Mouse (Mus musculus): ENCODE results near the gene Cytip. TPM values are rescaled to one million over a fixed set of nuclear protein-coding genes. Genes with fewer than 3 reads are reported as not detected.
A peak's percentile ranks its signal among the peaks of the same experiment; 100 is the strongest.

Gene Cytip
- polyA plus RNA-seq, 1 experiment = 152 TPM

- Histone ChIP-seq H3K27me3 (ENCODE audit: control insufficient read depth, insufficient read depth, low read length) (no peaks in the 10 kb centered on the region), H3K36me3 (ENCODE audit: control insufficient read depth, insufficient read depth, low read length) (no peaks in the 10 kb centered on the region), H3K4me1 (ENCODE audit: control insufficient read depth, insufficient read depth, insufficient read length) (peaks cover 3% of the 10 kb centered on the region), H3K27ac (ENCODE audit: insufficient read depth, low read length) (peak overlapping the region; percentile 90), H3K4me3 (ENCODE audit: extremely low read depth, insufficient read depth, insufficient read length) (peak overlapping the region; percentile 50)
- TF ChIP-seq POLR2A (IDR thresholded peaks at IDR 0.05; ENCODE audit: low read depth, low read length) (no peak), CTCF (IDR thresholded peaks at IDR 0.05; ENCODE audit: extremely low read depth, insufficient read depth, insufficient read length, insufficient replicate concordance) (no peak)
- no peak for DNase-seq (ENCODE audit: low read depth in 1 of 2, low spot score in 2 of 2)
- WGBS = 17% methylated on average over 2 of the region's 2 CpGs
Observed at GRCm38 (mm10) chr2:58158107-58158506, 37.2 kb downstream of the Cytip start.

DNA sequence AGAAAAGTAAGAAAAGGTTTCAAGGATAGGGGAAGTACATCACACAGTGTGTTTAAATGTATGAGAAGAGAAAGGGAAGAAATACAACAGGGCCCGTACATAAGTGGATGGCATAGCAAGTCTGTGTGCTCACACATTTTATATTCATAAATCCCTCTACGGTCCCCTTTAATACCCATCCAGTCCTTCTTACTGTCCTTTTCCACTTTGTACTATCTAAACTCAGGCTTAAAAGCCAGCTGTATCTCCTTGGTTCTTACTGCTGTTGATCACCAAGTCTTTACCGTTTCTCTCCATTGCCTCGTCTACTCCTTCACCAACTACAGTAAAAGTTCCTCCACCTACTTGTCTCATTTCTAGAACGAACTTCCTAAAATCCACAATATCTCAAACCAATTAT lies 37.9 kb downstream of the Cytip start:
- Histone ChIP-seq H3K27ac (ENCODE audit: insufficient read depth, low read length) (peak overlapping the region; percentile 92), H3K27me3 (ENCODE audit: control insufficient read depth, insufficient read depth, low read length) (no peaks in the 10 kb centered on the region), H3K36me3 (ENCODE audit: control insufficient read depth, insufficient read depth, low read length) (peaks cover 1% of the 10 kb centered on the region; the same call in 1 of the 2 replicates), H3K4me3 (ENCODE audit: extremely low read depth, insufficient read depth, insufficient read length) (peak overlapping the region; percentile 50), H3K4me1 (ENCODE audit: control insufficient read depth, insufficient read depth, insufficient read length) (peaks cover 5% of the 10 kb centered on the region)
- WGBS = 18% methylated on average over 5 of the region's 5 CpGs
- no peak for DNase-seq (ENCODE audit: low read depth in 1 of 2, low spot score in 2 of 2)
- no peak for TF ChIP-seq CTCF (IDR thresholded peaks at IDR 0.05; ENCODE audit: extremely low read depth, insufficient read depth, insufficient read length, insufficient replicate concordance)
- no peak for TF ChIP-seq POLR2A (IDR thresholded peaks at IDR 0.05; ENCODE audit: low read depth, low read length)

GRCm38 (mm10) chr2:58156495-58157392 lies 38.6 kb downstream of the Cytip start:
- peak; percentile 73 to 94 for DNase-seq (ENCODE audit: low read depth in 1 of 2, low spot score in 2 of 2)
- peak overlapping the region; percentile 97 for H3K27ac ChIP-seq (ENCODE audit: insufficient read depth, low read length)
- peak overlapping the region; percentile 54 for H3K4me3 ChIP-seq (ENCODE audit: extremely low read depth, insufficient read depth, insufficient read length)
- H3K4me1 ChIP-seq (ENCODE audit: control insufficient read depth, insufficient read depth, insufficient read length) = peaks cover 5% of the 10 kb centered on the region
- peaks cover 1% of the 10 kb centered on the region; the same call in 1 of the 2 replicates for H3K36me3 ChIP-seq (ENCODE audit: control insufficient read depth, insufficient read depth, low read length)
- 9% methylated on average over 5 of the region's 5 CpGs for WGBS
- TF ChIP-seq CTCF (IDR thresholded peaks at IDR 0.05; ENCODE audit: extremely low read depth, insufficient read depth, insufficient read length, insufficient replicate concordance) (no peak), POLR2A (IDR thresholded peaks at IDR 0.05; ENCODE audit: low read depth, low read length) (peak; percentile 61)
- H3K27me3 ChIP-seq (ENCODE audit: control insufficient read depth, insufficient read depth, low read length) = no peaks in the 10 kb centered on the region

DNA sequence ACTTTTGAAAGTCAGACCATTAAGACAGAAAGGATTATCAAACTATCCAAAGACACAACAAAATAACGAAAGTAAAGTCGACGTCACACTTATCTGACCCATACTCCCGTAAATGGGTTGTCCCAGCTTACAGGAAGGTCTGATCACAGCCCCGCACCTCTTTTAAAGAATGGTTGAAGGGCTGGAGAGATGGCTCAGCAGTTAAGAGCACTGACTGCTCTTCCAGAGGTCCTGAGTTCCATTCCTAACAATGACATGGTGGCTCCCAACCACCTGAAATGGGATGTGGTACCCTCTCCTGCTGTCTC lies 39.3 kb downstream of the Cytip start:
- H3K4me1 ChIP-seq (ENCODE audit: control insufficient read depth, insufficient read depth, insufficient read length) = peaks cover 5% of the 10 kb centered on the region
- H3K27me3 ChIP-seq (ENCODE audit: control insufficient read depth, insufficient read depth, low read length) = no peaks in the 10 kb centered on the region
- peak overlapping the region; percentile 97 for H3K27ac ChIP-seq (ENCODE audit: insufficient read depth, low read length)
- DNase-seq (ENCODE audit: low read depth in 1 of 2, low spot score in 2 of 2) = no peak
- WGBS = 10% methylated on average over 5 of the region's 5 CpGs
- peak overlapping the region; percentile 54 for H3K4me3 ChIP-seq (ENCODE audit: extremely low read depth, insufficient read depth, insufficient read length)
- TF ChIP-seq CTCF (IDR thresholded peaks at IDR 0.05; ENCODE audit: extremely low read depth, insufficient read depth, insufficient read length, insufficient replicate concordance) = no peak
- H3K36me3 ChIP-seq (ENCODE audit: control insufficient read depth, insufficient read depth, low read length) = peaks cover 1% of the 10 kb centered on the region; the same call in 1 of the 2 replicates

DNA sequence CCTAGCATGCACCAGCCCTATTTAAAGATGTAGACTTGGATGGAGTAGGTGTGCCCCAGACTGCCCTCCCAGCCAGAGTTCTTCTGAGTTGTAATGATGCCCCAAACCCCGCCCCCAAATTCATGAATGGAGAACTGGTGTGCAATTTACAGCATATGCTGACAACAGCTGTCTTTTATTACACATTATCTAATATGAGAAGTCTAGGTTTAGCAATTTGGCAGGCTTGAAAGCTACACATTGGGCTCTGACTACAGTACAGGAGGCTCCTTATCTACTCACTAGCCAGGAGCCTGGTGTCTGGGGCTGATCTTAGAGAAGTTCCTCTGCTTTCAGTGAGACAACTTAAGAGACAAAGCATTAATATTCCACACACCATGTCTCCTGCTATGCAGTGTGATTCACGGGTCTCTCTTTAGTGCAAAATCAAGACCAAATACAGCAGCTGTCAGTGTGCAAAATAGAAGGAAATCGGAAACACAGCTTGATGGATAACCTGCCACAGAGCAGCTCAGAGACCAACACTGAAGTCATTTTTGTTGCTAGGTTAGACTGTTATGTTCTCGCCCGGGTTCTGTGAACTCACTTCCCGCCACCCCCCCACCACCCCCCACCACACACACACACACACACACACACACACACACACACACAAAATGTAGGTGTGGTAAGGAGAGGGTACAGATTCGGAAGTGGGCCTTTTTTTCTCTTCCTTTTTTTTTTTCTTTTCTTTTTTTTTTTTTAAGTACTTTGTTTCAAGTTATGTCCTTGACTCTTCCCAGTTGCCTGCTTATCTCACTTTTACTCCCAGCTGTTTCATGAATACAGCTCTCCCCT lies 39.8 kb downstream of the Cytip start:
- WGBS = 8% methylated on average over 7 of the region's 7 CpGs
- Histone ChIP-seq H3K4me3 (ENCODE audit: extremely low read depth, insufficient read depth, insufficient read length) (peak overlapping the region; percentile 54), H3K27ac (ENCODE audit: insufficient read depth, low read length) (peak overlapping the region; percentile 97), H3K36me3 (ENCODE audit: control insufficient read depth, insufficient read depth, low read length) (peaks cover 4% of the 10 kb centered on the region; the same call in 1 of the 2 replicates), H3K27me3 (ENCODE audit: control insufficient read depth, insufficient read depth, low read length) (no peaks in the 10 kb centered on the region), H3K4me1 (ENCODE audit: control insufficient read depth, insufficient read depth, insufficient read length) (peaks cover 5% of the 10 kb centered on the region)
- peak in 1 of 2 experiments; percentile 37 for DNase-seq (ENCODE audit: low read depth in 1 of 2, low spot score in 2 of 2)
- TF ChIP-seq CTCF (IDR thresholded peaks at IDR 0.05; ENCODE audit: extremely low read depth, insufficient read depth, insufficient read length, insufficient replicate concordance) (no peak), POLR2A (IDR thresholded peaks at IDR 0.05; ENCODE audit: low read depth, low read length) (no peak; the same call in 1 of the 2 replicates)

GRCm38 (mm10) chr2:58154555-58154954 lies 40.8 kb downstream of the Cytip start:
- WGBS = 11% methylated on average over 1 of the region's 1 CpGs
- peak overlapping the region; percentile 90 for H3K27ac ChIP-seq (ENCODE audit: insufficient read depth, low read length)

More at GRCm38 (mm10) chr2:58154555-58154954, 40.8 kb downstream of the Cytip start:
- H3K4me1 ChIP-seq (ENCODE audit: control insufficient read depth, insufficient read depth, insufficient read length) = peaks cover 7% of the 10 kb centered on the region
- no peak for DNase-seq (ENCODE audit: low read depth in 1 of 2, low spot score in 2 of 2)
- H3K4me3 ChIP-seq (ENCODE audit: extremely low read depth, insufficient read depth, insufficient read length) = 0 out of 2 replicates have a peak overlapping the region, but pooled peaks have one; percentile 21
- H3K36me3 ChIP-seq (ENCODE audit: control insufficient read depth, insufficient read depth, low read length) = peaks cover 7% of the 10 kb centered on the region
- TF ChIP-seq CTCF (IDR thresholded peaks at IDR 0.05; ENCODE audit: extremely low read depth, insufficient read depth, insufficient read length, insufficient replicate concordance) = no peak
- TF ChIP-seq POLR2A (IDR thresholded peaks at IDR 0.05; ENCODE audit: low read depth, low read length) = no peak
- H3K27me3 ChIP-seq (ENCODE audit: control insufficient read depth, insufficient read depth, low read length) = no peaks in the 10 kb centered on the region
